Mouse (Mus musculus) liver, postnatal 0 days (tissue): ENCODE measurements around the gene Hmgxb4. TPM values are rescaled to one million over a fixed set of nuclear protein-coding genes. Genes with fewer than 3 reads are reported as not detected.

Experiments
- ATAC-seq: fragments of 200-750 bp; cut with Nextera tagmentation; 2 replicates; pipeline ENCODE4 v1.8.0; 2017; ENCODE audit warnings: mild to moderate bottlenecking, moderate library complexity
- DNase-seq: peaks from one replicate; pipeline ENCODE4 v3.0.0-alpha.2; 2016
- H3K27ac ChIP-seq: fragments of 300-500 bp; sonication (generic); 2 replicates; pipeline ENCODE4 v1.5.1; 2014; ENCODE audit warnings: antibody characterized with exemption, moderate library complexity, mild to moderate bottlenecking, low read depth
- H3K27me3 ChIP-seq: fragments of 300-500 bp; sonication (generic); 2 replicates; pipeline ENCODE4 v1.6.1; 2014; ENCODE audit warnings: low read length, control low read depth, mixed read lengths; ENCODE audit not compliant: insufficient read depth
- H3K36me3 ChIP-seq: fragments of 300-500 bp; sonication (generic); replicated peaks from 2 replicates; pipeline ENCODE4 v1.6.1; 2014; ENCODE audit warnings: mild to moderate bottlenecking, control low read depth, low read length, moderate library complexity, mixed read lengths; ENCODE audit not compliant: insufficient read depth
- H3K4me1 ChIP-seq: fragments of 300-500 bp; sonication (generic); 2 replicates; pipeline ENCODE4 v1.6.1; 2014; ENCODE audit warnings: antibody characterized with exemption, mild to moderate bottlenecking, control low read depth; ENCODE audit not compliant: insufficient read depth
- H3K4me2 ChIP-seq: fragments of 300-500 bp; sonication (generic); 2 replicates; pipeline ENCODE4 v1.6.1; 2014; ENCODE audit warnings: low read depth, mild to moderate bottlenecking, low read length, moderate library complexity, mixed read lengths
- H3K4me3 ChIP-seq: fragments of 300-500 bp; sonication (generic); 2 replicates; pipeline ENCODE4 v1.5.1; 2014; ENCODE audit warnings: low read depth, low read length
- H3K9ac ChIP-seq: fragments of 300-500 bp; sonication (generic); replicated peaks from 2 replicates; pipeline ENCODE4 v1.6.1; 2014; ENCODE audit warnings: mild to moderate bottlenecking, moderate library complexity
- H3K9me3 ChIP-seq: fragments of 300-500 bp; sonication (generic); 2 replicates; pipeline ENCODE4 v1.6.1; 2016; ENCODE audit warnings: mild to moderate bottlenecking, control low read depth, low read length, mixed read lengths
- CTCF ChIP-seq: sonication (generic); IDR thresholded peaks from 2 replicates; pipeline ENCODE4 v1.5.1; 2016; ENCODE audit warnings: antibody characterized with exemption, low read depth
- EP300 ChIP-seq: IDR thresholded peaks from 2 replicates; pipeline ENCODE4 v1.6.1; 2016; ENCODE audit warnings: antibody characterized with exemption, low read depth, mild to moderate bottlenecking
- WGBS: fragments of 180-500 bp; shearing (Covaris S2); extraction: QIAGEN DNeasy Blood & Tissue Kit; methylation state at CpG from one replicate; pipeline ENCODE4 v1.1.7; 2014; ENCODE audit not compliant: insufficient replicate concordance; 5-methylcytosine and 5-hydroxymethylcytosine counted together
- polyA plus RNA-seq: library from polyadenylated mRNA; unstranded; fragments of >200 nt; fragmentation: Nextera tagmentation; extraction: Ambion mirVana; gene quantifications from 2 replicates; pipeline ENCODE4 v1.2.1, GENCODE M21; 2015

Gene Hmgxb4
- polyA plus RNA-seq, 1 experiment from 2014 or later: 6.6 TPM

DNA sequence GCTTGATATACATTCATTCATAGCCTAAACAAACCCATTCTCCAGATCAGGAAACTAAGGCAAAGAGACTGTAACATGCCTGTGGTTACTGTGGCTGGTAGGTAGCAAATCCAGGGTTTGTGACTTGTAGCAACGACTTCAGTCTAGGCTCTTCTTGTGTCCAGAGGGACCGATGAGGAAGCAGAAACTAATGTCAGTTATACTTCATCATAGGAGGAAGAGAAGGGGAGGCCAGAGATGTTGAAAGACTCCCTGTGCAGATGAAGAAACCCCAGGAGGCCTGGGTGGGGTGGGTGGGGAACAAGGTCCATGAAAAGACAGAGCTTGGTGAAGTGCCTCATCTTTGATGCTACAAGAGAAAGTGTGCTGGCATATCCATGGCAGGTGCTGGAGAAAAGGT lies 62.5 kb downstream of the Hmgxb4 start:
- DNase-seq (no peak), ATAC-seq (no peak; the same call in 1 of the 2 replicates)
- Histone ChIP-seq H3K36me3 (peaks cover 29% of the 10 kb centered on the region), H3K4me3 (no peak overlapping the region), H3K9ac (no peak overlapping the region), H3K9me3 (no peaks in the 10 kb centered on the region), H3K27me3 (no peaks in the 10 kb centered on the region), H3K4me2 (no peak overlapping the region), H3K4me1 (no peaks in the 10 kb centered on the region), H3K27ac (peak overlapping the region; percentile 16; the same call in 1 of the 2 replicates)
- TF ChIP-seq CTCF (no peak), EP300 (no peak)
- 63% methylated on average over 2 of the region's 2 CpGs for WGBS

DNA sequence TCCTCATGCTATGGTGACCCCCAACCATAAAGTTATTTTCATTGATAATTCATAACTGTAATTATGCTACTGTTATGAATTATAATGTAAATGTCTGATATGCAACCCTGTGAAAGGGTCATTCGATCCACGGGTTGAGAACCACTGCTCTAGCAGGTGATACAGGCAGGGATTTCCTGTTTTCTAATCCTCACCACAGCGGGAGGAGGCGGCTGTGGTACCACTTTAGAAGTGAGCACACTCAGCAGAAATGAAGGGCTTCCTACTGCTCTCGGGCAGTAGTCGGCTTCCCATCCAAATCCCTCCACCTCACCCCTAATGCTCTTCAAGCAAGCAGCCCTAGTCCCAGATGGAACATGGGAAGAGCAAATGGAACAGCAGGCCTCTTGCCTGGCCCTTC lies 66.9 kb downstream of the Hmgxb4 start:
- ATAC-seq (no peak), DNase-seq (no peak)
- H3K36me3 ChIP-seq: peaks cover 34% of the 10 kb centered on the region
- H3K4me3 ChIP-seq: no peak overlapping the region
- no peaks in the 10 kb centered on the region for H3K9me3 ChIP-seq
- H3K27me3 ChIP-seq: no peaks in the 10 kb centered on the region
- H3K27ac ChIP-seq: no peak overlapping the region
- no peak overlapping the region for H3K4me2 ChIP-seq
- no peaks in the 10 kb centered on the region for H3K4me1 ChIP-seq
- WGBS: 57% methylated on average over 6 of the region's 6 CpGs
- TF ChIP-seq CTCF (no peak), EP300 (no peak)
- H3K9ac ChIP-seq: no peak overlapping the region

- Histone ChIP-seq H3K4me1 (no peaks in the 10 kb centered on the region), H3K9ac (no peak overlapping the region), H3K4me3 (no peak overlapping the region), H3K36me3 (peaks cover 38% of the 10 kb centered on the region), H3K4me2 (no peak overlapping the region), H3K9me3 (no peaks in the 10 kb centered on the region), H3K27me3 (no peaks in the 10 kb centered on the region), H3K27ac (no peak overlapping the region)
- DNase-seq: no peak
- WGBS: 72% methylated on average over 2 of the region's 2 CpGs
- ATAC-seq: no peak
- TF ChIP-seq EP300: no peak
- TF ChIP-seq CTCF: no peak
Measured at GRCm38 (mm10) chr8:75060815-75061214, 67.7 kb downstream of the Hmgxb4 start.

DNA sequence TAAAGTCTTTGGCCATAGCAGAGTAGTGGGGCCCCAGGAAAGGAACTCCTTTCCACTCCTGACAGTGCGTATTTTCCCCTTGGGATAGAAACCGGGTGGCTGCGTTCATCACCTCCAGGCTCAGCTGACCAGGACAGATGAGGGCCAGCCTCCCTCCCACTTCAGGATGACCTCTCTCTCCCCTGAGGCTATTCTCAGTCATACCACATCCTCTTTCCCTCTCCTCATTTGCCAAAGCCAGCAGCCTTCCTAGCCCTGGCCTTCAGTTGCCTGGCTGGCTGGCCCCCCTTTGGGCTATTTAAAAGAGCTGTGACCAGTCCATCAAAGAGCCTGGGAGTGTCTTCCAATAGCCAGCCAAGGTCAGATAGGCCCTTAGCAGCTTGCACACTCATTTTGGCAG lies 70.1 kb downstream of the Hmgxb4 start:
- Histone ChIP-seq H3K27me3 (no peaks in the 10 kb centered on the region), H3K9ac (no peak overlapping the region), H3K9me3 (no peaks in the 10 kb centered on the region), H3K4me2 (no peak overlapping the region), H3K27ac (no peak overlapping the region), H3K4me1 (peaks cover 5% of the 10 kb centered on the region; the same call in 1 of the 2 replicates), H3K4me3 (no peak overlapping the region), H3K36me3 (peaks cover 36% of the 10 kb centered on the region)
- TF ChIP-seq EP300 (no peak), CTCF (no peak)
- DNase-seq (no peak), ATAC-seq (peak; percentile 38; the same call in 1 of the 2 replicates)
- WGBS: 77% methylated on average over 3 of the region's 3 CpGs

- no peaks in the 10 kb centered on the region for H3K27me3 ChIP-seq
- H3K4me3 ChIP-seq: no peak overlapping the region
- 85% methylated on average over 3 of the region's 3 CpGs for WGBS
- DNase-seq: no peak
- no peak overlapping the region for H3K9ac ChIP-seq
- no peaks in the 10 kb centered on the region for H3K9me3 ChIP-seq
- H3K4me1 ChIP-seq: peaks cover 5% of the 10 kb centered on the region; the same call in 1 of the 2 replicates
- no peak overlapping the region for H3K27ac ChIP-seq
- H3K4me2 ChIP-seq: no peak overlapping the region
- H3K36me3 ChIP-seq: peaks cover 27% of the 10 kb centered on the region
- ATAC-seq: no peak
- TF ChIP-seq CTCF (no peak), EP300 (no peak)
Measured at GRCm38 (mm10) chr8:75064790-75065189, 71.6 kb downstream of the Hmgxb4 start.

DNA sequence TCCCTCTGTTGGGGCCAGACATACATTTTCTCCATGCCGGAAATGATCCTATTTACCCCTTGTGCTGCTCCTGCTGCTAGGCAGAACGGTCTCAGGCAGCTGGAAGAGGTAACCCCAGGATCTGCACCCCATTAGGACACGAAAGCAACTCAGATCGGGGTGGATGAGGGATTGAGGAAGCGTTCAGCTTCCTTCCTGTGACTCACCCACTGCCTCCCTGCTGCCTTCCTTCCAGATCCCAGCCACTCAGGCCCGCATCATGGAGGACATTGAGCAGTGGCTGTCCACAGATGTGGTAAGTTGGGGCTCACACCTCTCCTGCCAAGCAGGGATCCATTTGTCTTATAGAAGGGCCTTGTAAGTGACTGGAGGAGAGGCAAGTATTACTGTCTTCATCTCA lies 74.1 kb downstream of the Hmgxb4 start:
- ATAC-seq: no peak
- no peaks in the 10 kb centered on the region for H3K27me3 ChIP-seq
- WGBS: 44% methylated on average over 6 of the region's 6 CpGs
- no peak for DNase-seq
- H3K36me3 ChIP-seq: peaks cover 23% of the 10 kb centered on the region
- H3K4me3 ChIP-seq: no peak overlapping the region
- H3K27ac ChIP-seq: 0 out of 2 replicates have a peak overlapping the region, but pooled peaks have one; percentile 16
- H3K4me2 ChIP-seq: peak overlapping the region; percentile 9; the same call in 1 of the 2 replicates
- TF ChIP-seq CTCF (no peak), EP300 (no peak)
- peaks cover 5% of the 10 kb centered on the region; the same call in 1 of the 2 replicates for H3K4me1 ChIP-seq
- no peak overlapping the region for H3K9ac ChIP-seq
- H3K9me3 ChIP-seq: no peaks in the 10 kb centered on the region

GRCm38 (mm10) chr8:75070297-75070696 lies 77.1 kb downstream of the Hmgxb4 start:
- Histone ChIP-seq H3K9me3 (no peaks in the 10 kb centered on the region), H3K36me3 (peaks cover 4% of the 10 kb centered on the region), H3K27me3 (no peaks in the 10 kb centered on the region), H3K4me2 (no peak overlapping the region), H3K9ac (no peak overlapping the region), H3K4me1 (peaks cover 5% of the 10 kb centered on the region; the same call in 1 of the 2 replicates), H3K4me3 (no peak overlapping the region), H3K27ac (no peak overlapping the region)
- TF ChIP-seq EP300 (no peak), CTCF (no peak)
- whole genome bisulfite sequencing: 85% methylated on average over 1 of the region's 1 CpGs
- DNase-seq (no peak), ATAC-seq (no peak)
